Mouse (Mus musculus) myocyte (in vitro differentiated cells): ENCODE results near the gene Psd.

Experiments used
- CEBPB ChIP-seq: IDR thresholded peaks from 2 replicates; pipeline ENCODE4 v1.6.1; 2011; ENCODE audit warnings: mild to moderate bottlenecking, moderate library complexity; ENCODE audit not compliant: poor library complexity, insufficient read depth, severe bottlenecking
- E2F4 ChIP-seq: IDR thresholded peaks from one replicate; pipeline ENCODE4 v1.6.1; 2011; ENCODE audit warnings: mild to moderate bottlenecking, control low read depth, moderate library complexity; ENCODE audit not compliant: insufficient read depth
- MAX ChIP-seq: IDR thresholded peaks from one replicate; pipeline ENCODE4 v1.6.1; 2011; ENCODE audit warnings: low read depth, mild to moderate bottlenecking, control low read depth
- MYOD1 ChIP-seq, 3 experiments: IDR thresholded peaks; one replicate each; pipeline ENCODE4 v1.6.1; 2011; ENCODE audit warnings: control low read depth in 2 of 3, low read depth in 2 of 3, mild to moderate bottlenecking in 2 of 3, moderate library complexity in 1 of 3; ENCODE audit not compliant: insufficient read length in 2 of 3, control insufficient read depth in 1 of 3
- MYOG ChIP-seq, 3 experiments: IDR thresholded peaks; one replicate each; pipeline ENCODE4 v1.6.1; 2011; ENCODE audit warnings: control low read depth in 2 of 3, low read depth in 2 of 3, mild to moderate bottlenecking in 2 of 3; ENCODE audit not compliant: insufficient read length in 2 of 3, control insufficient read depth in 1 of 3, insufficient read depth in 1 of 3
- POLR2A ChIP-seq: IDR thresholded peaks from one replicate; pipeline ENCODE4 v1.6.1; 2011; ENCODE audit warnings: low read depth, mild to moderate bottlenecking, control low read depth, moderate library complexity; ENCODE audit not compliant: insufficient read length
- POLR2AphosphoS2 ChIP-seq: IDR thresholded peaks from one replicate; pipeline ENCODE4 v1.6.1; 2011; ENCODE audit warnings: low read depth, control low read depth; ENCODE audit not compliant: insufficient read length
- REST ChIP-seq: IDR thresholded peaks from one replicate; pipeline ENCODE4 v1.6.1; 2011; ENCODE audit warnings: mild to moderate bottlenecking, control low read depth, moderate library complexity; ENCODE audit not compliant: insufficient read depth, insufficient read length
- SRF ChIP-seq: IDR thresholded peaks from one replicate; pipeline ENCODE4 v1.6.1; 2011; ENCODE audit warnings: low read depth; ENCODE audit not compliant: control insufficient read depth, insufficient read length
- TCF12 ChIP-seq: IDR thresholded peaks from one replicate; pipeline ENCODE4 v1.6.1; 2011; ENCODE audit warnings: mild to moderate bottlenecking, control low read depth; ENCODE audit not compliant: poor library complexity, insufficient read depth, severe bottlenecking
- TCF3 ChIP-seq: IDR thresholded peaks from one replicate; pipeline ENCODE4 v1.6.1; 2011; ENCODE audit warnings: low read depth, control low read depth; ENCODE audit not compliant: insufficient read length
- USF1 ChIP-seq: IDR thresholded peaks from one replicate; pipeline ENCODE4 v1.6.1; 2011; ENCODE audit warnings: low read depth, mild to moderate bottlenecking, control low read depth, moderate library complexity

DNA sequence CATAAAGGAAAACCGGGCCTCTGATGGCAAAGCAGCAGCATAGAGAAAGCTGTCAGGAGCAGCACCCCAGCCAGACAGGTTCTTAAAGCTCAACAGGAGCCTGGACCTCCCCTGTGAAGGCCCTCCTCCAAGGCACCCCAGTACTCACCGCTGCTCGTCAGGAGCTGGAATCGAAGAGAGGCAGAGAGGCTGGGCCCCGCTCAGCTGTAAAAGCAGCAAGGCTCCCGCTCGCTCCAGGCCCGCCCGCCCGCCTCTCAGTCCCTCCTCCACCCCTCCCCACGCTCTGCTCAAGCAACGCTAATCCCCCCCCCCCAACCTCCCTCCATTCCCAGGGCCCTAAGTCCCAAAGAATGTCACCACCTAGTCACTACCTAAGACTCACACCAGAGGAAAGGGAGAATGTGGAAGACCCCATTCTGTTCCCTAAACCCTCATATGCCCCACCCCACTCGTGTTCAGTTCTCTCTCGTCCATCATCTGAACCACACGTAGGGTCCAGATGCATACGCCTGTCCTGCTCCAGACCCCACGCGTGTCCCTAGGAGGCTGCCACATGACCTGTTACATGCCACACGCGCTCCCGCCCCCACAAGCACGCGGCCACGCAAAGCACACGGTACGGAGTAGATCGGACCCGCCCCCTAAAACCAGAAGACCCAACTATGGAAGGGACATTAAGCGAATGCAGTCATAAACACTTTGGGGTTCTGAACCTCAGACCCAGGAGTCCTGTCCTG lies 769 bp downstream of the Psd start:
- TF ChIP-seq USF1 (no peak), POLR2A (no peak), E2F4 (no peak), MYOD1 (IDR thresholded peaks at IDR 0.05; ENCODE audit: control insufficient read depth in 1 of 3, insufficient read length in 2 of 3, low read depth in 2 of 3) (no peak), SRF (no peak), CEBPB (no peak), POLR2AphosphoS2 (no peak), TCF12 (no peak), REST (no peak), MAX (no peak), MYOG (IDR thresholded peaks at IDR 0.05; ENCODE audit: control insufficient read depth in 1 of 3, insufficient read depth in 1 of 3, insufficient read length in 2 of 3, low read depth in 2 of 3) (no peak), TCF3 (no peak)
